Mouse (Mus musculus): ENCODE data around the gene Pgls. TPM values are rescaled to one million over a fixed set of nuclear protein-coding genes. Genes with fewer than 3 reads are reported as not detected.

Pgls gene
- polyA plus RNA-seq, 2 experiments: 141 to 255 TPM

DNA sequence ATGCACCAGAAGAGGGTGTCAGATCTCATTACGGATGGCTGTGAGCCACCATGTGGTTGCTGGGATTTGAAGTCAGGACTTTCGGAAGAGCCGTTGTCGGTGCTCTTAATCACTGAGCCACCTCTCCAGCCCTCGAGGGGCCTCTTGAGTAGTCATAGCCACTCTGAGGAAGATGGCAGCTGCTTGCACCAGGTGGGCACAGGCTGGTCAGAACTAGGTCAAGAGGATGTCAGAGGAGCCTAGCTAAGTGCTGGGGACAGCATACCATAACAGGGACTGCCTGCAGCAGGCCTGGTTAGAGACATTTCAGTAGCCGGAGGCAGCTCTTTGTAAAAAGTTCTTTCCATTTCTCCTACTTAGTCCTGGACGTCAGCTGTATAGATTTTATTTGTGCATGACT, 41.2 kb upstream of the Pgls start:
- DNase-seq (ENCODE audit: low spot score) (no peak), ATAC-seq (ENCODE audit: low FRiP score, low read depth) (no peak)
- Histone ChIP-seq H3K4me1 (ENCODE audit: control insufficient read depth, insufficient read depth, low read length) (no peaks in the 10 kb centered on the region), H3K36me3 (ENCODE audit: control insufficient read depth, insufficient read depth, low read length) (peaks cover 27% of the 10 kb centered on the region), H3K4me2 (replicated peaks; ENCODE audit: low read depth, low read length, severe bottlenecking) (no peak overlapping the region), H3K27me3 (ENCODE audit: control insufficient read depth, insufficient read depth, low read length) (0 out of 2 replicates have a peak, but pooled peaks cover under 1% of the 10 kb centered on the region), H3K27ac (replicated peaks; ENCODE audit: low read depth, low read length) (no peak overlapping the region), H3K9ac (ENCODE audit: low read depth, low read length, severe bottlenecking) (no peak overlapping the region), H3K9me3 (ENCODE audit: control insufficient read depth, low read length) (no peaks in the 10 kb centered on the region), H3K4me3 (replicated peaks; ENCODE audit: low read length) (no peak overlapping the region)
- WGBS: 64% methylated on average over 7 of the region's 7 CpGs
- no peak for TF ChIP-seq POLR2A (IDR thresholded peaks at IDR 0.05; ENCODE audit: borderline replicate concordance, extremely low read depth, insufficient read depth, insufficient read length)

GRCm38 (mm10) chr8:71552770-71553169, 39.2 kb upstream of the Pgls start:
- Histone ChIP-seq H3K4me3 (replicated peaks; ENCODE audit: low read length) (no peak overlapping the region), H3K27ac (replicated peaks; ENCODE audit: low read depth, low read length) (no peak overlapping the region), H3K27me3 (ENCODE audit: control insufficient read depth, insufficient read depth, low read length) (peaks cover 20% of the 10 kb centered on the region), H3K4me2 (replicated peaks; ENCODE audit: low read depth, low read length, severe bottlenecking) (no peak overlapping the region), H3K9me3 (ENCODE audit: control insufficient read depth, low read length) (no peaks in the 10 kb centered on the region), H3K9ac (ENCODE audit: low read depth, low read length, severe bottlenecking) (no peak overlapping the region), H3K36me3 (ENCODE audit: control insufficient read depth, insufficient read depth, low read length) (peaks cover 10% of the 10 kb centered on the region), H3K4me1 (ENCODE audit: control insufficient read depth, insufficient read depth, low read length) (no peaks in the 10 kb centered on the region)
- DNase-seq (ENCODE audit: low spot score) (no peak), ATAC-seq (ENCODE audit: low FRiP score, low read depth) (no peak)
- no peak for TF ChIP-seq POLR2A (IDR thresholded peaks at IDR 0.05; ENCODE audit: borderline replicate concordance, extremely low read depth, insufficient read depth, insufficient read length)
- 50% methylated on average over 6 of the region's 6 CpGs for WGBS

- WGBS: 70% methylated on average over 6 of the region's 6 CpGs
- no peaks in the 10 kb centered on the region for H3K36me3 ChIP-seq (ENCODE audit: control insufficient read depth, insufficient read depth, low read length)
- no peak for TF ChIP-seq POLR2A (IDR thresholded peaks at IDR 0.05; ENCODE audit: borderline replicate concordance, extremely low read depth, insufficient read depth, insufficient read length)
Observed at GRCm38 (mm10) chr8:71554001-71554400, 38.0 kb upstream of the Pgls start.

DNA sequence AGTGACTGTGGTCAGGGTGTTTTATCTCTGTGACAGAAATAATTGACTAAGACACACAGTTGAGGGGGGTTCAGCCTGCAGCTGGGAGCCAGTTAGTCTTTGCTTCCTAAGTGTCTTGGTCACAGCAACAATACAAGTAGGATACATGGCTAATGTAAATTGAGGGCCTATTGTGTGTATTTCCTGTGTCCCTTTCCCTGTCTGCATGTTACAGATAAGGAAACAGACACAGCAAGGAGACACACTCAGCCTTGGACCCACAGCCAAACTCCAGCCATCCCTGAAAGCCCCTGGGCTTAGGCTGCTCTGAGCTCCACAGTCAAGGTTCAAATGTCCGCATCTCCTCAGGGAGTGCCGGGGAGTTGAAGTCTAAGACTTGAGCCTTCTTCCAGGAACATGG, 37.3 kb upstream of the Pgls start:
- Histone ChIP-seq H3K4me2 (replicated peaks; ENCODE audit: low read depth, low read length, severe bottlenecking) (no peak overlapping the region), H3K27me3 (ENCODE audit: control insufficient read depth, insufficient read depth, low read length) (peaks cover 38% of the 10 kb centered on the region), H3K36me3 (ENCODE audit: control insufficient read depth, insufficient read depth, low read length) (no peaks in the 10 kb centered on the region), H3K9ac (ENCODE audit: low read depth, low read length, severe bottlenecking) (no peak overlapping the region), H3K4me1 (ENCODE audit: control insufficient read depth, insufficient read depth, low read length) (no peaks in the 10 kb centered on the region), H3K27ac (replicated peaks; ENCODE audit: low read depth, low read length) (no peak overlapping the region), H3K4me3 (replicated peaks; ENCODE audit: low read length) (no peak overlapping the region), H3K9me3 (ENCODE audit: control insufficient read depth, low read length) (no peaks in the 10 kb centered on the region)
- TF ChIP-seq POLR2A (IDR thresholded peaks at IDR 0.05; ENCODE audit: borderline replicate concordance, extremely low read depth, insufficient read depth, insufficient read length): no peak
- ATAC-seq (ENCODE audit: low FRiP score, low read depth) (no peak), DNase-seq (ENCODE audit: low spot score) (no peak)
- WGBS: 92% methylated on average over 2 of the region's 2 CpGs

More at GRCm38 (mm10) chr8:71554001-71554400, 38.0 kb upstream of the Pgls start:
- Histone ChIP-seq H3K9ac (ENCODE audit: low read depth, low read length, severe bottlenecking) (no peak overlapping the region), H3K27ac (replicated peaks; ENCODE audit: low read depth, low read length) (no peak overlapping the region), H3K27me3 (ENCODE audit: control insufficient read depth, insufficient read depth, low read length) (peaks cover 32% of the 10 kb centered on the region), H3K4me1 (ENCODE audit: control insufficient read depth, insufficient read depth, low read length) (no peaks in the 10 kb centered on the region), H3K4me2 (replicated peaks; ENCODE audit: low read depth, low read length, severe bottlenecking) (no peak overlapping the region), H3K4me3 (replicated peaks; ENCODE audit: low read length) (no peak overlapping the region), H3K9me3 (ENCODE audit: control insufficient read depth, low read length) (no peaks in the 10 kb centered on the region)
- ATAC-seq (ENCODE audit: low FRiP score, low read depth) (no peak), DNase-seq (ENCODE audit: low spot score) (no peak)

DNA sequence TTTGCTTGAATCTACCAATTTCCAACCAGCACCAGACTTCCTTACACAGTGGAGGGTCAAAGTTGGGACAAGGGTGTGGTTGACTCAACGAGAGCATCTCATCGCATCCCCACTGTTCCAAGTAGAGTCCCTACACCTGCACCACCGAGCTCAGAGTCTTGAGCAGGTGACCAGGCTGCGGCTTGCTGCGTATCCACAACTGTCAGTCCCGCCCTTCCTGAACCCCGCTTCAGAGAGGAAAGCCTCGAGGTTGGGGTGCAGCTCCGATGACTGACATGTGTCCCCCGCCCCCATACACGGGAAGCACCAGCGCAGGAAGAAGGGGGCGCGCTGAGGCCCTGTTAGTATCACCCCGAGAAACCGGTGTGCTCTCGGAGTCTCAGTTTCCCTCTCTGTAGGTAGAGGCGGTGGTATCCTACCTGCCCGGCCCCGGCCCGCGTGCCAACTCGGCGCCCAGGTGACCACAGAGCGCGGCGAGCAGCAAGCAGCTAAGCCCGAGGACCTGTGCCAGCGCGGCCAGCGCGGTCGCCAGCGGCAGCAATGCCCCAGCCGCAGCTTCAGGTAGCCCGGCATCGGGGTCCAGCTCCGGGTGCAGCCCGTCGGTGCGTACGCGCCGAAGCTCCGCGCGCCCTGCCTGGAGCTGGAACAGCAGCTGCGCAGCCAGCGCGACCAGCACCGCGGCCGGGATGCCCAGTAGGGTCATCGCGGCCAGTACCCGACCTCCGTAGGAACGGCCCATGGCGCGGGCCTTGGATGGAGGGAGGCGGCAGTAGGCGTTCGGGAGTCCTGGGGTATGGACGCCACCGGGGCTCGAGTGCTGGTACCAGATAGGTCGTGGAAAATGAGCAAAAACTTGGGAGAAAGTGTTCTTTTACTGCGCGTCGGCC, 33.7 kb upstream of the Pgls start, which contains the start of gene Tmem221:
TSS of gene Tmem221 (minus strand) at position 801 of the 887 bp plus-strand sequence.
- ATAC-seq (ENCODE audit: low FRiP score, low read depth) (peak; percentile 18; the same call in 1 of the 2 replicates), DNase-seq (ENCODE audit: low spot score) (no peak)
- no peak for TF ChIP-seq POLR2A (IDR thresholded peaks at IDR 0.05; ENCODE audit: borderline replicate concordance, extremely low read depth, insufficient read depth, insufficient read length)
- peak within 1 kb of the TSS; percentile 36 for H3K4me3 ChIP-seq (replicated peaks; ENCODE audit: low read length)
- H3K4me2 ChIP-seq (replicated peaks; ENCODE audit: low read depth, low read length, severe bottlenecking): peak within 1 kb of the TSS; percentile 50
- H3K36me3 ChIP-seq (ENCODE audit: control insufficient read depth, insufficient read depth, low read length): no peaks in the 10 kb centered on the region
- H3K27ac ChIP-seq (replicated peaks; ENCODE audit: low read depth, low read length): no peak within 1 kb of the TSS
- H3K9me3 ChIP-seq (ENCODE audit: control insufficient read depth, low read length): no peaks in the 10 kb centered on the region
- H3K27me3 ChIP-seq (ENCODE audit: control insufficient read depth, insufficient read depth, low read length): peaks cover 74% of the 10 kb centered on the region
- H3K9ac ChIP-seq (ENCODE audit: low read depth, low read length, severe bottlenecking): peak within 1 kb of the TSS; percentile 40; the same call in 1 of the 2 replicates
- WGBS: 5% methylated on average over 68 of the region's 70 CpGs
- peaks cover 6% of the 10 kb centered on the region for H3K4me1 ChIP-seq (ENCODE audit: control insufficient read depth, insufficient read depth, low read length)

Measured in limb, embryonic 14.5 days (tissue).